Mouse (Mus musculus) layer of hippocampus, adult 6 months (tissue): ENCODE measurements around the gene Tle4. TPM values are rescaled to one million over a fixed set of nuclear protein-coding genes. Genes with fewer than 3 reads are reported as not detected.

ENCODE experiments used
- long read RNA-seq, 2 experiments: library from polyadenylated mRNA; unstranded; transcript quantifications; one replicate each; pipeline ENCODE4 v2.0.0; 2019 to 2020
- polyA plus RNA-seq: library from polyadenylated mRNA; unstranded; fragments of <200 nt; fragmentation: Nextera tagmentation; gene quantifications from 2 replicates; pipeline ENCODE4 v1.2.3, GENCODE M21; 2021

The Tle4 gene
- polyA plus RNA-seq = 11.3 and 12.1 TPM in 2 replicates
- long read RNA-seq, experiment 1, partial matches to known transcripts = 8 of 17 reads
- long read RNA-seq, experiment 1, other reads (novel, unspliced or antisense) = 9 of 17 reads
- long read RNA-seq, experiment 2, partial matches to known transcripts = 28 of 33 reads
- long read RNA-seq, experiment 2, other reads (novel, unspliced or antisense) = 5 of 33 reads

GRCm38 (mm10) chr19:14597917-14598689 lies at the start of gene Tle4:
Gene Tle4, minus strand, starts transcription at chr19:14598051.

